Mouse (Mus musculus): Measurements from ENCODE around the gene Yrdc.

Gene Yrdc

GRCm38 (mm10) chr4:124849631-124850260 is 733 bp upstream of the Yrdc start:
- DNase-seq (ENCODE audit: low spot score in 2 of 2): peak; percentile 71 to 77

GRCm38 (mm10) chr4:124850933-124851658 is 617 bp downstream of the Yrdc start, which contains the start of gene 1110065P20Rik:
1110065P20Rik (minus strand) TSS chr4:124851196.
- DNase-seq (ENCODE audit: low spot score in 2 of 2): peak in 1 of 2 experiments; percentile 71

GRCm38 (mm10) chr4:124856294-124856693 is 5.8 kb downstream of the Yrdc start:
- peak in 1 of 2 experiments; percentile 47 for DNase-seq (ENCODE audit: low spot score in 2 of 2)

GRCm38 (mm10) chr4:124858370-124858769 is 7.9 kb downstream of the Yrdc start:
- no peak for DNase-seq (ENCODE audit: low spot score in 2 of 2)

GRCm38 (mm10) chr4:124860446-124860845 is 10.0 kb downstream of the Yrdc start:
- DNase-seq (ENCODE audit: low spot score in 2 of 2): no peak

- DNase-seq (ENCODE audit: low spot score in 2 of 2): no peak
Observed at GRCm38 (mm10) chr4:124861283-124862188, 11.1 kb downstream of the Yrdc start, which contains the start of gene Maneal. Maneal (minus strand) TSS chr4:124862171.

GRCm38 (mm10) chr4:124872719-124873118 is 22.2 kb downstream of the Yrdc start:
- no peak for DNase-seq (ENCODE audit: low spot score in 2 of 2)

- DNase-seq (ENCODE audit: low spot score in 2 of 2): no peak
Observed at GRCm38 (mm10) chr4:124880599-124880998, 30.1 kb downstream of the Yrdc start, which contains the start of gene Epha10. Epha10 (plus strand) TSS chr4:124880899.

- DNase-seq (ENCODE audit: low spot score in 2 of 2): peak; percentile 67 to 82
Observed at GRCm38 (mm10) chr4:124881341-124881908, 30.9 kb downstream of the Yrdc start.

- DNase-seq (ENCODE audit: low spot score in 2 of 2): no peak
Observed at GRCm38 (mm10) chr4:124882151-124882729, 31.8 kb downstream of the Yrdc start.

GRCm38 (mm10) chr4:124888702-124889101 is 38.2 kb downstream of the Yrdc start:
- peak in 1 of 2 experiments; percentile 57 for DNase-seq (ENCODE audit: low spot score in 2 of 2)

- no peak for DNase-seq (ENCODE audit: low spot score in 2 of 2)
Observed at GRCm38 (mm10) chr4:124889935-124890334, 39.5 kb downstream of the Yrdc start.

- peak in 1 of 2 experiments; percentile 43 for DNase-seq (ENCODE audit: low spot score in 2 of 2)
Observed at GRCm38 (mm10) chr4:124890831-124891230, 40.4 kb downstream of the Yrdc start.

GRCm38 (mm10) chr4:124893769-124894168 is 43.3 kb downstream of the Yrdc start:
- DNase-seq (ENCODE audit: low spot score in 2 of 2): no peak

- DNase-seq (ENCODE audit: low spot score in 2 of 2): peak in 1 of 2 experiments; percentile 70
Observed at GRCm38 (mm10) chr4:124894508-124895428, 44.3 kb downstream of the Yrdc start.

- DNase-seq (ENCODE audit: low spot score in 2 of 2): no peak
Observed at GRCm38 (mm10) chr4:124898428-124898827, 47.9 kb downstream of the Yrdc start.

GRCm38 (mm10) chr4:124899906-124900305 is 49.4 kb downstream of the Yrdc start:
- no peak for DNase-seq (ENCODE audit: low spot score in 2 of 2)

Measured in left cerebral cortex, adult 9 months (tissue).